Mouse (Mus musculus): ENCODE data around the gene Olfr1274-ps. TPM values are rescaled to one million over a fixed set of nuclear protein-coding genes. Genes with fewer than 3 reads are reported as not detected.

The Olfr1274-ps gene
- polyA plus RNA-seq (2017; shearing (Covaris generic)), result under 1 TPM in 1 of 2 experiments, not detected in 1; 0.14 TPM

DNA sequence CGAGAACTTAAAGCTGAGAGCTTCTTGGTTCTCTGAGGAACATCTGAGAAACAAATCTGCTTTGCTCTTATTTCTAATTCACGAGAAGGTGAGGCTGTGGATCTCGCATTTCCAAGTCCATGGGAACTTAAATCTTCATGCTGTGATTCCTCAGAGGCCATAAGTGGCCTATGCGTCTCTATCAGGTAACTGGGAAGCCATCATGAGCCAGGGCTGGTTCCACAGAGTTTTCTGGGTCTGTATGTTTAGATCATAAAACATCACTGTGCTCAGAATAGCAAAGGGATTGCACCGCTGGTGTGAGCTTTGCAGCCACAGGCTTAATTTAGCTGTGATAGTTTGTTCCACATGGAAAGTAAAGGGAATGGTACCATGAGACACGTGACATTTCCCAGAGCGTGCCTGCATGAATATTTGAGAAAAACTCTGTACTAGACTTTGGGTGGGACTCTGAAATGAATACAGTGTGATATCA lies at the start of gene Olfr1274-ps:
Gene Olfr1274-ps, plus strand, starts transcription at position 51 of the 475 bp plus-strand sequence.

Other genes with a start within 250 kb of the Olfr1274-ps start
- not detected for gene Olfr1270, start 245.6 kb upstream of the Olfr1274-ps start, polyA plus RNA-seq (2017; shearing (Covaris generic))
- under 1 TPM in 1 of 2 experiments, not detected in 1; 0.07 TPM for gene Olfr1506, start 174.2 kb upstream of the Olfr1274-ps start, polyA plus RNA-seq (2017; shearing (Covaris generic))
- under 1 TPM in 1 of 2 experiments, not detected in 1; 0.12 TPM for gene Olfr142, start 141.1 kb upstream of the Olfr1274-ps start, polyA plus RNA-seq (2017; shearing (Covaris generic))
- under 1 TPM in 1 of 2 experiments, not detected in 1; 0.31 TPM for gene Olfr1271, start 127.7 kb upstream of the Olfr1274-ps start, polyA plus RNA-seq (2017; shearing (Covaris generic))
- gene Olfr1272, start 105.8 kb upstream of the Olfr1274-ps start, polyA plus RNA-seq (2017; shearing (Covaris generic)), result not detected
- not detected for gene Gm13769, start 76.5 kb upstream of the Olfr1274-ps start, polyA plus RNA-seq (2017; shearing (Covaris generic))
- gene Ptprj, start 182.0 kb downstream of the Olfr1274-ps start, polyA plus RNA-seq (2017; shearing (Covaris generic)), result 10 to 100 TPM in 1 of 2 experiments, 1 to 10 TPM in 1; 2.5 to 13.0 TPM